12 mouse cellular contexts compared by ENCODE assay signal in genomic region chr11:72094442-72094841, GRCm38 (mm10). TPM values are rescaled to one million over a fixed set of nuclear protein-coding genes. Genes with fewer than 3 reads are reported as not detected.
DNase-seq lines count a peak whose midpoint lies in the region; ATAC-seq and TF ChIP-seq lines count a peak whose summit lies in the region.
"Had no signal": no experiment of that assay in that cellular context is flagged by ENCODE, and none has a peak within 500 bp of the region (broad histone marks: within the 10 kb centered on the region; RNA-seq: fewer than 3 reads in every experiment).

No protein-coding gene starts in this region.

- ATAC-seq in kidney, embryonic 14.5 days (ENCODE audit: low FRiP score, low TSS enrichment), result no peak
- ATAC-seq in kidney, postnatal 0 days (replicated peaks; ENCODE audit: low FRiP score, low read depth), result no peak
- ATAC-seq in midbrain, embryonic 16.5 days, result no peak
- ATAC-seq: activated CD4-positive, CD25-positive, alpha-beta regulatory T cell, adult 4 months; forebrain, embryonic 16.5 days; hindbrain, postnatal 0 days had no signal

- no peak for TF ChIP-seq CTCF in kidney, adult 2 months (conservative IDR thresholded peaks at IDR 0.05; ENCODE audit: insufficient read depth, insufficient read length, low read depth, low read length)
- TF ChIP-seq CTCF in kidney, postnatal 0 days (IDR thresholded peaks at IDR 0.05; ENCODE audit: low read depth), result no peak

- no peak overlapping the region for H3K4me3 ChIP-seq in kidney, adult 2 months (ENCODE audit: insufficient read depth, low read depth, low read length)
- H3K4me3 ChIP-seq in kidney, embryonic 14.5 days (ENCODE audit: low read length), result no peak overlapping the region
- H3K4me3 ChIP-seq in kidney, postnatal 0 days (replicated peaks; ENCODE audit: low read depth, low read length), result no peak overlapping the region
- H3K4me3 ChIP-seq in midbrain, embryonic 16.5 days (ENCODE audit: low read depth, low read length), result no peak overlapping the region
- H3K4me3 ChIP-seq: embryonic facial prominence, embryonic 15.5 days; limb, embryonic 15.5 days had no signal

- H3K4me1 ChIP-seq in kidney, adult 2 months (ENCODE audit: control insufficient read depth, insufficient read depth, low read length), result no peaks in the 10 kb centered on the region
- H3K4me1 ChIP-seq in kidney, embryonic 14.5 days (ENCODE audit: control insufficient read depth, insufficient read depth, low read length), result 0 out of 2 replicates have a peak, but pooled peaks cover 10% of the 10 kb centered on the region
- no peaks in the 10 kb centered on the region for H3K4me1 ChIP-seq in kidney, postnatal 0 days (replicated peaks; ENCODE audit: insufficient read depth, low read length)
- H3K4me1 ChIP-seq in midbrain, embryonic 16.5 days (ENCODE audit: control insufficient read depth, insufficient read depth, low read length), result peaks cover 12% of the 10 kb centered on the region; the same call in 1 of the 2 replicates
- H3K4me1 ChIP-seq: limb, embryonic 15.5 days had no signal

- no peaks in the 10 kb centered on the region for H3K36me3 ChIP-seq in kidney, adult 2 months (ENCODE audit: control insufficient read depth, insufficient read depth, low read length)
- no peaks in the 10 kb centered on the region for H3K36me3 ChIP-seq in kidney, embryonic 14.5 days (ENCODE audit: control insufficient read depth, insufficient read depth, low read length)
- no peaks in the 10 kb centered on the region for H3K36me3 ChIP-seq in kidney, postnatal 0 days (ENCODE audit: insufficient read depth, low read length)
- no peaks in the 10 kb centered on the region for H3K36me3 ChIP-seq in midbrain, embryonic 16.5 days (ENCODE audit: control insufficient read depth, insufficient read depth, low read length)
- H3K36me3 ChIP-seq: embryonic facial prominence, embryonic 15.5 days; limb, embryonic 15.5 days had no signal

- no peak overlapping the region for H3K9ac ChIP-seq in kidney, embryonic 14.5 days (ENCODE audit: low read depth, low read length)
- H3K9ac ChIP-seq in kidney, postnatal 0 days (ENCODE audit: low read depth, low read length), result no peak overlapping the region
- no peak overlapping the region for H3K9ac ChIP-seq in midbrain, embryonic 16.5 days (ENCODE audit: low read depth, low read length)
- H3K9ac ChIP-seq: embryonic facial prominence, embryonic 15.5 days; limb, embryonic 15.5 days had no signal

- WGBS in kidney, adult 2 months, result 58% methylated on average over 7 of the region's 7 CpGs
- 72% methylated on average over 7 of the region's 7 CpGs for WGBS in kidney, embryonic 14.5 days
- 64% methylated on average over 7 of the region's 7 CpGs for WGBS in kidney, postnatal 0 days
- WGBS in midbrain, embryonic 16.5 days, result 90% methylated on average over 7 of the region's 7 CpGs

- H3K27me3 ChIP-seq in kidney, adult 2 months (replicated peaks; ENCODE audit: control insufficient read depth, insufficient read depth, low read length), result no peaks in the 10 kb centered on the region
- no peaks in the 10 kb centered on the region for H3K27me3 ChIP-seq in kidney, embryonic 14.5 days (ENCODE audit: control insufficient read depth, insufficient read depth, low read length)
- H3K27me3 ChIP-seq in kidney, postnatal 0 days (ENCODE audit: insufficient read depth, low read length), result no peaks in the 10 kb centered on the region
- no peaks in the 10 kb centered on the region for H3K27me3 ChIP-seq in midbrain, embryonic 16.5 days (ENCODE audit: control insufficient read depth, insufficient read depth, low read depth, low read length)
- H3K27me3 ChIP-seq: embryonic facial prominence, embryonic 15.5 days; limb, embryonic 15.5 days had no signal

- DNase-seq in kidney, adult 2 months, result peak; percentile 64
- peak; percentile 28 to 39 for DNase-seq in cerebellum, postnatal 36 days
- peak; percentile 14 for DNase-seq in kidney, postnatal 0 days (ENCODE audit: low spot score)
- peak; percentile 54 for DNase-seq in lung, postnatal 25 days (ENCODE audit: low spot score)
- no peak for DNase-seq in spleen, postnatal 4 days (ENCODE audit: low spot score in 2 of 2)

- no peak for TF ChIP-seq POLR2A in kidney, adult 2 months (IDR thresholded peaks at IDR 0.05; ENCODE audit: low read depth, low read length)

- H3K9me3 ChIP-seq in kidney, embryonic 14.5 days (ENCODE audit: control insufficient read depth, low read length), result no peaks in the 10 kb centered on the region
- H3K9me3 ChIP-seq in kidney, postnatal 0 days (replicated peaks; ENCODE audit: low read length), result no peaks in the 10 kb centered on the region
- H3K9me3 ChIP-seq in midbrain, embryonic 16.5 days (replicated peaks; ENCODE audit: control insufficient read depth, low read length, poor library complexity, severe bottlenecking), result no peaks in the 10 kb centered on the region
- H3K9me3 ChIP-seq: embryonic facial prominence, embryonic 15.5 days; limb, embryonic 15.5 days had no signal

- H3K4me2 ChIP-seq in kidney, embryonic 14.5 days (replicated peaks; ENCODE audit: low read depth, low read length), result no peak overlapping the region
- H3K4me2 ChIP-seq in kidney, postnatal 0 days (ENCODE audit: low read length), result no peak overlapping the region
- no peak overlapping the region for H3K4me2 ChIP-seq in midbrain, embryonic 16.5 days (ENCODE audit: low read length)
- H3K4me2 ChIP-seq: embryonic facial prominence, embryonic 15.5 days; limb, embryonic 15.5 days had no signal

- H3K27ac ChIP-seq in kidney, adult 2 months (ENCODE audit: insufficient read depth, low read depth, low read length), result no peak overlapping the region
- no peak overlapping the region for H3K27ac ChIP-seq in kidney, embryonic 14.5 days (ENCODE audit: low read depth, low read length)
- no peak overlapping the region for H3K27ac ChIP-seq in kidney, postnatal 0 days
- no peak overlapping the region for H3K27ac ChIP-seq in midbrain, embryonic 16.5 days (ENCODE audit: low read length)
- H3K27ac ChIP-seq: embryonic facial prominence, embryonic 15.5 days; hindbrain, postnatal 0 days; limb, embryonic 15.5 days had no signal

RNA-seq across cellular contexts. Expression of gene Pitpnm3, which starts 41.1 kb away (rescaled TPM):
- polyA plus RNA-seq in kidney, adult 2 months (2012; rRNA removed), result 4.7 and 5.5 TPM in 2 replicates
- polyA plus RNA-seq in kidney, embryonic 14.5 days (2014; fragmentation: Nextera tagmentation; extraction: Ambion mirVana), result 0.07 and 0.09 TPM in 2 replicates
- polyA plus RNA-seq in kidney, postnatal 0 days (2015; fragmentation: Nextera tagmentation; extraction: Ambion mirVana), result 0.42 and 0.45 TPM in 2 replicates
- 5.4 and 6.1 TPM in 2 replicates for polyA plus RNA-seq in midbrain, embryonic 16.5 days (2015; fragmentation: Nextera tagmentation; extraction: Ambion mirVana)
- polyA plus RNA-seq: activated CD4-positive, CD25-positive, alpha-beta regulatory T cell, adult 4 months had no signal

RNA-seq across cellular contexts. Expression of gene Pimreg, which starts 52.6 kb away (rescaled TPM):
- 0.39 and 0.55 TPM in 2 replicates for polyA plus RNA-seq in kidney, adult 2 months (2012; rRNA removed)
- 140 and 144 TPM in 2 replicates for polyA plus RNA-seq in kidney, embryonic 14.5 days (2014; fragmentation: Nextera tagmentation; extraction: Ambion mirVana)
- polyA plus RNA-seq in kidney, postnatal 0 days (2015; fragmentation: Nextera tagmentation; extraction: Ambion mirVana), result 54.8 and 58.1 TPM in 2 replicates
- 19.4 and 24.5 TPM in 2 replicates for polyA plus RNA-seq in midbrain, embryonic 16.5 days (2015; fragmentation: Nextera tagmentation; extraction: Ambion mirVana)

RNA-seq across cellular contexts. Expression of gene Aipl1, which starts 57.1 kb away (rescaled TPM):
- not detected in 2 replicates for polyA plus RNA-seq in kidney, adult 2 months (2012; rRNA removed)
- 0.09 and 0.24 TPM in 2 replicates for polyA plus RNA-seq in kidney, embryonic 14.5 days (2014; fragmentation: Nextera tagmentation; extraction: Ambion mirVana)
- 0.38 and 0.41 TPM in 2 replicates for polyA plus RNA-seq in kidney, postnatal 0 days (2015; fragmentation: Nextera tagmentation; extraction: Ambion mirVana)
- polyA plus RNA-seq in midbrain, embryonic 16.5 days (2015; fragmentation: Nextera tagmentation; extraction: Ambion mirVana), result 0.34 and 0.65 TPM in 2 replicates

Comparison
In these comparisons a context has a peak if more than half of its experiments do, and no peak if none do; other contexts are left out.
1. RNA of gene Pimreg, which starts 52.6 kb away (polyA plus RNA-seq): 140 to 144 TPM in kidney, embryonic 14.5 days, 54.8 to 58.1 TPM in kidney, postnatal 0 days and 19.4 to 24.5 TPM in midbrain, embryonic 16.5 days; 0.39 to 0.55 TPM in kidney, adult 2 months; every median in the first group is over 10 times any median in the second.
2. DNase-seq: peak in kidney, adult 2 months (single experiment), cerebellum, postnatal 36 days (2 of 2), kidney, postnatal 0 days (single experiment) and lung, postnatal 25 days (single experiment); none in spleen, postnatal 4 days (0 of 2).